Mouse (Mus musculus) cerebellum, adult 8-10 months (tissue): Measurements from ENCODE around the gene Rchy1.
A peak's percentile ranks its signal among the peaks of the same experiment; 100 is the strongest.

Experiments
- DNase-seq: peaks from one replicate; pipeline ENCODE4 v3.0.0; 2022

Rchy1 gene

DNA sequence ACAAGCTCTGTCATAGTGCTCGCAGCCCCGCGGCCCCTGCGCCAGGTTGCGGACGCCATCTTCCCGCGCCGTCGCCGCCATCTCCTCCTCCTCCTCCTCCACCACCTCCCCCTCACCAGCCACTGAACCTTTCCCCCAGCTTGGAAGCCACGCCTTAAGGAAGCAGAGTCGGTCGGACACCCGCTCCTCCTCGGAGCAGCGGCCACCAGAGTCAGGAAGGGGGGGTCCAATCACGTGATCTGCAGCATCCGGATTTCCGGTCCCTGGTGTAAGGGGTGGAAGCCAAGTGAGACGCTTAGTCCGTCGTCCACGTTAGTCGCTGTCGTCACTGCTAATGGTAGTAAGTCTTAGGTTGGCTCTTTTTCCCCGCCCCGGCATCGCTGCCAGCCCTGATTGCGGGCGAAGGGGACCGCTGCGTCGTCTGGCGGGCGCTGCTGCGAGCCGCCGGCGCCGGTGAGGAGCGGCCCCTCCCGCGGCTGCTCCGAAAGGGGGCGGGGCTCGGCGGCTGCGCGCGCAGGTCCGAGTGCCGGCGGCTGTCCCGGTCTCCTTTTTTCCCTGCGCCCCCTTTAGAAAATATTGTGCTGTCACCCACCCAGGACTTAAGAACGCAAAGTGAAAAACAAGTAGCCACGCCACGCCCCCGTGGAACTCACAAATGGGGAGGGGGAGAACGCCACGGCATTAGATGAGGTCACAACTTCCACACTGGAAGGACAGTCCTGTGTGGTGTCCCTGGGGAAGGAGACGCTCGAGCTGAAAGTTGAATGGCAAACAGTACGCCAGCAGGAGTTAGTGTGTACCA lies at the start of gene Rchy1:
Gene Rchy1 (minus strand): TSS at position 430 of the 802 bp plus-strand sequence.
- DNase-seq = peak; percentile 92

DNA sequence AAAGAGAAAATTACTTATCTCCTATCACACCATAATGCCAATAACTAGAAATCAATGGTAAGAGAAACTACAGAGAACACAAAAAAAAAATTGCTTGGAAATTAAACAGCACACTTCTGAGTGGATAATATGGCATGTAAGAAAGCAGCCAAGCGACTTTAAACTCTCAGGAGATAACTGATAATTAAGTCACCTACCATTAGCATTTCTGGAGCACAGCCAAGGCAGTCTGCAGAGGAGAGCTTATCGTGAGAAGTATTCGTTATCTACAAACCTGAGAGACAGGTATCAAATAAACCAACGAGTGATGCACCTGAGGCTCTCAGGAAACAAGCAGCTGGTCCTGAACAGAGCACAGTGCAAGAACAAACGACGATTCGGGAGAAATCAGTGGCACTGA lies 48.9 kb upstream of the Rchy1 start:
- no peak for DNase-seq

DNA sequence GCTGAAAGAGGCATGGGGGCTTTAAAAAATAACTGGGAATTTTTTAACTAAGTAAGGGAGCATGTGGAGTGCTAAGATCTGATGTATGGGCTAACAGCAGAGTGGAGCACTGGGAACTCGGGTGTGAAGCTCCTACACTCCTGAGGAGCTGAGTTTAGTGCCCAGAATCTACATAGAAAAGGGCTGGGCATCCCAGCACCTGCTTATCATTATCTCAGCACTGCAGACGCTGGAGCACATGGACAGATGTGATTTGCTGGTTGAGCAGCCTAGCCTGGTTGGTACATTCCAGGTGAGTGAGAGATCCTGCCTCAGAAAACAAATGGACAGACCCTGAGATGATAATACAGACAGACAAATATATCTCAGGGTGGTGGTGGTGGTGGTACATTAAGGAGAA lies 47.0 kb upstream of the Rchy1 start:
- DNase-seq = no peak

DNA sequence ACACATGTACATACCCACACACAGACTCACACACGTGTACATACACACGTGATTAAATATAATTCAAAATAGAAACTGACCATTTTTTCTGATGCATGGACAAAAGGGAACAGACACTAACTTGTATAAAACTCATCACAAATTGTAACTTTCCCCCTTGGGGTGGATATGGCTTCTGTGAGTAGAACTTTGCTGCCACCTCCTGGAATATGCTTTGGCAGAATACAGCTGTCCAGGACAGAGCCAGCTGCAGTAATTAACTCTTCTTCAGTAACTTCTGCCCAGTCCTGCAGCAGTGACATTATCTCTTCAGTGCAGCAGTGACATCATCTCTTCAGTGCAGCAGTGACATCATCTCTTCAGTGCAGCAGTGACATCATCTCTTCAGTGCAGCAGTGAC lies 40.1 kb upstream of the Rchy1 start:
- no peak for DNase-seq

DNA sequence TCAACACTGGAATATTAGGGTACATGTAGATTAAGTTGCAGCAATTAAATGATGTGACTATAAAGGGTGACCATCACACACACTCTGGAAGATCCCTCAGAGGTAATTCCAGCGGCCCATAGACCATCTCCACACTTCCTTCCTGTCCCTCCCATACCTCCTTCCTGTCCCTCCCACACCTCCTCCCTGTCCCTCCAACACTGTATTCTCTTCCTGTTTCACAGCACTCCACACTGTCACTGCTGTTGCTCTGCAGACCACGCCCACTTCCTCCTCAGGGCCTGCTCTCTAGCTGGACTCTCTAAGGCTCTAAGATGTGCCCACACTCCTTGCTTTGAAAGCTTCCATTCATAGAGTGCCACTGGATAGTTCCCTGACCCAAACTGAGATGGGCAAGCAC lies 37.9 kb upstream of the Rchy1 start:
- no peak for DNase-seq

DNA sequence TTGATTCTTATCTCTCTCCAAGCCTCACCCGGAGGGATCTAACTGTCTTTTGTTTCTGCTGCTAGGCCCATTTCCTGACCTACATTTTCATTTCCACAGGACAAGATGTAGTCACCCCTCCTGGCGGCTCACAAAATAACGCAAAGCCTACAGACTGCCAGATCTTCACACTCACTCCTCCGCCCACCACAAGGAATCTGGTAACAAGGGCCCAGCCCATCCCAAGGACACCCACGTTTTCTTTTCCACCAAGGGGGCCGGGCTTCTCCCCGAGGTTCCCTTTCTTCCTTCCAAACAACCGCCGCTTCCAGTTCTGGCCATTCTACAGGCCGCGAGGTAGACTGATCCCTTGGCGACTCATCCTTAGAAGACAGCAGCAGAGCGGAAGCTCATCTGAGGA lies 31.7 kb upstream of the Rchy1 start:
- no peak for DNase-seq

DNA sequence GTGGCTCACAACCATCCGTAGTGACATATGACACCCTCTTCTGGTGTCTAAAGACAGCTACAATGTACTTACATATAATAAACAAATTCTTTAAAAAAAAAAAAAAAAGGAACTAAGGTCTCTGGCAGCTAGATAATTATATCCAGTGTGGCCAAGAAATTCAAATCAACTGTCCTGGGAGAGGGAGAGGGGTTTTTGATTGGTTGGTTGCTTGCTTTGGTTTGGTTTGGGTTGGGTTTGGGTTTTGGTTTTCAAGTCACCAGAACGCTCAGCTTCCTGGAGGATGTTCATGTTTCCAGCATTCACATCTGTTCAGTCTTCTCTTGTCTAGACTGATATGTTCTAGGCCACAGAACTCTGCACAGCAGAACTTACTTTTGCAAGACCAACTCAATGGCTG lies 30.2 kb upstream of the Rchy1 start:
- DNase-seq = no peak

DNA sequence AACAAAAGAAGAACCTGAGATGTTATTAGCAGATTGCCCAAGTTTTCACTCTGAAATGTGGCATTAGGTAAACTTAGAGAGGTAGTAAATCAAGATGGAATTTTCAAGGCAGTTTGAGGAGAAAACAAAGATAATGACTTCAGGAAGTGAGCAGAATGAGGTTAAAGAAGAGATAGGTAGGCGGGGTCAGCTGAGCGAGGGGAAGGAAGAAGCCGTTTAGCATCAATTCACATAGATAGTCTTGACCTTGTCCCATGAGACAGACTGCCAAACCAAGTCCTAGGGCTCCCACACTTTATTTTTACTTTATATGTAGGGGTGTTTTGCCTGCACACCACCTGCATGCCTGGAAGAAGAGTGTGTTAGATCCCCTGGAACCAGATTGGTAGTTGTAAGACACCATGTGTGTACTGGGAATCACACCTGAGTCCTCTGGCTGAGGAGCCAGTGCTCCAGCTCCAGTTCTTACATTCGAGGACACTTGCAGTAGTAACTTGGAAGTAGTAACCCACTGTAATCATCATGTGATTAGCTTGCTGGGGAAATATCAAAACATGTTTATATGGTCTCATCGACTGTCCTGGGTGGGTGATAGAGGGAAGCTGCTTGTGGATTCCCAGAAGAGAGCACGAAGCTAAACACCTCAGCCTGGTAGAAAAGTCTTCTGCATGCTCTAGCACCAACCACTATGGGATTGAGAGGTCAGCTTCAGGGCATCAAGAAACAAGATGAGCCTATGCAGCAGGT lies 28.5 kb upstream of the Rchy1 start:
- DNase-seq = no peak

DNA sequence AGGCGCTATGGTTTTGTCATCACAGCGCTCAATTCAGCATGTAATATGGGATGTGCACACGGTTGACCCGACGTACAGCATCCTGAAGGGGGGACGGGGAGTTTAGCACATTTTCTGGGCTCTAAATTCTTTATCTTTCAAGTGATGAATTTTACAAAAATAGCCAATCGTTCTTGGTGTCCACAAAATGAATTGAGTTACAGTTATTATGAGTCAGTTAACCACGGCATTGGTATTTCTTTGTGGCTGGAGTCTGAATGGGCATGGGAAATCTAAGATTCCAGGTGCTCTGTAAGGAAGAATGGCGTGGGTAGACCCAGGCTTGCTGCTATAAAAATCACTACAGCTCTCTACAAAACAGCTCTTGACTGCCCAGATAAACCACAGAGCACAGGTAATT lies 26.4 kb upstream of the Rchy1 start:
- no peak for DNase-seq

DNA sequence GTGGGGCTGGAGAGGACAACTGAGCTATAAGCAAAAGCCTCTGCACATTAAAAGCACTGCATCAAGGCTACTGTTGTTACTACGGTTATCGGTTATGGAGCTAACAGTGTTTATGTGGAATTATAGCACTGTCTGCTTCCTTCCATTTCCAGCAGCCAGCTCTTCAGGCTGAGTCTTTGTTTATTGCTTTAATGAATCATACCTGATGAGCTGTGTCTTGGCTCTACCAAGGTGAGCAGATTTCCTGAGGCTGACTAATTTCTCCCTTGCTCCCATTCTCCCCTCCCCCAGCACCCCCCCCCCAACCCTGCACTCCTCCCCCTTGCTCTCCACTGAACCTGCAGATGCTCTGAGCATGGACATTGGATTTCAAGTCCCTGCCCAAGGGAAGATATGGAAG lies 24.9 kb upstream of the Rchy1 start:
- no peak for DNase-seq

DNA sequence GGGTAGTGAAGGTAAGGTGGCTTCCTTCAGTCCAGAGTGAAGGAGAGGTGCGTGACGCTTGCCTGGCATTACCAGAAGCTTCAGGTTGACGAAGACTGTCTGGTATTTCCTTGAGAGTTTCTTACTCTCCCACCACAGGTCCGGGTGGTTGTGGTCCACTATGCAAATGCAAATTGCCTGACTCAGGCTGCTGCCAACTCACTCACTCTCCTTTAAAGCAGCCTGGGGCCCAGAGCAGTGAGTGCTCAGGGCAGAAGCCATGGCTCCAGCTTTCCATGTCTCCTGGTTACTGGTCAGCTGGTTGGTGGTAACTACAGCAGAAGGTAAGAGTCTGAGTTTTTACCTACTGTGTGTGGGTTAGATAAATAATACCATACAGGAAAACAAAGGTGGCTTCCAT lies 24.4 kb upstream of the Rchy1 start, which contains the start of gene Odaph:
Gene Odaph (plus strand): TSS at position 240 of the 400 bp plus-strand sequence.
- no peak for DNase-seq

DNA sequence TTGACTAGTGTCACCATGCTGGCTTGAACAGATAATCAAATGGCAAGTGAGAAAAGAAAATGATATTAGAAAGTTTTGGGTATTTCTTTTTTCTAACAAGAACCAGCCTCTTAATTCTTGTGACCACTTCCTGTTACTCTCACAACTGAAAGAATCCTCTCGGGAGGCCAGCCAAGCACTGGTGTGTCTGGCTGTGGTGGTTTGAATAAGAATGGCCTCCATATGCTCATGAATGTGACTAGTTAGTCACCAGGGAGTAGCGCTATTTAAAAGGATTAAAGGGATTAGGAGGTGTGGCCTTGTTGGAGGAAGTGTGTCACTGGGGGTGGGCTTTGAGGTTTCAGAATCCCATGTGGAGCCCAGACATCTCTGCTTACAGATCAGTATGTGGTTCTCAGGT lies 22.9 kb upstream of the Rchy1 start:
- no peak for DNase-seq

DNA sequence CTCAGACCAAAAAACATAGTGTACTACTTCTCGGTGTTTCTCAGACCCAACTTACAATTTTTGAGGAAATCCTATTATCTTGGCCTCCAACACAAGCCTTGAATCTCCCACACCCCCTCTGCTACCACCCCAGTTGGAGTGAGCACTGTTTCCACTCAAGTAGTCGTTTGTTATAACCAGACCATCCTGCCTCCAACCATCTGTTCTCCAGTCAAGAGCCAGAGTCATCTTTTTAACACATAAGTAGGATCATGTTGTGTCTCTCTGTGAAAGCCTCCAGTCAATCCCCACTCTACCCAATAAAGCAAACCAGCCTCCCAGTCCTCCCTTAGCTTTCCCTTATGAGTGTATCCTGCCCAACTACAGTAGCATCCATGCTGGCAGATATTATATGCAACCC lies 20.6 kb upstream of the Rchy1 start:
- DNase-seq = no peak

DNA sequence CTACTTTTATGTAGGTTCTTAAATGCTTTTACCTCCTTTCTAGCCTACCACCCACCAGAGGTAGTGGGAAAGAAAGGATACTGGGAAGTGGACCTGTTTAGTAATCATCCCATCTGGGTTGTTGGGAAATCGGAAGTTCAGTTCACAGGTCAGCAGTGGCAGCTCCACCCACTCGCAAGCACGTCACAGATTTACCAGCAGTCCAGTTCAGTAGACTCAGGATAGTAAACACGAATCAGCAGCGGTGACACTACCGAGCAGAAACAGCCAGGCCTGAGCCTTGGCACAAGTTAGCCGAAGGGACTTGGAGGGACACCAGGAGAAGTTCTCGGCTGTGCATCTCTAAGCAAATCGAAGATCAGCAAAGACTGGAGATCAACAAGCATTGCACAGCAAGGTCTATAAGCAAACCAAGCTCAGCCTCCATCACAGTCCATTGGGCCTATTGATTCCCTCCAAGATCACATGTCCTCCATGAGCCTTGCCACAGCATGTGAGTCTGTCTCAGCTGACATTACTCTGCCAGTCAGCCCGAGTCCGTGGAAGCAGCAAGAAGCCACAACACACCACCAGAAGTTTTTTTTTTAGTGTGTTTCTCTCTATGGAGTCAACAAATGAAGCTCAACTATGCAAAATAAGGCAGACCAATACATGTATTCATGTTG lies 18.4 kb upstream of the Rchy1 start:
- DNase-seq = no peak

DNA sequence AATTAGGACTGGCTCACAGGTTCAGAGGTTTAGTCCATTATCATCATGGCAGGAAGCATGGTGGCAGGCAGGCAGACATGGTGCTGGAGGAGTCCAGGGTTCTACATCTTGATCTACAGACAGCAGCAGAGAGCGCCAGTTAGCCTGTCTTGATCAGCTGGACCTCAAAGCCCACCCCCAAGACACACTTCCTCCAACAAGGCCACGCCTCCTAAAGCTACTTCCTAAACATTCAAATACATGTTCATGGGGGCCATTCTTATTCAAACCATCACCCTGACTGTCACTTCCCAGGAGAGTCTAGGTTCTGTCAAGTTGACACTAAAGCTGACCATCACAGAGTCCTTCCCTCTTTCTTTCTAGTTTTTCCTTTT lies 14.5 kb upstream of the Rchy1 start:
- no peak for DNase-seq

DNA sequence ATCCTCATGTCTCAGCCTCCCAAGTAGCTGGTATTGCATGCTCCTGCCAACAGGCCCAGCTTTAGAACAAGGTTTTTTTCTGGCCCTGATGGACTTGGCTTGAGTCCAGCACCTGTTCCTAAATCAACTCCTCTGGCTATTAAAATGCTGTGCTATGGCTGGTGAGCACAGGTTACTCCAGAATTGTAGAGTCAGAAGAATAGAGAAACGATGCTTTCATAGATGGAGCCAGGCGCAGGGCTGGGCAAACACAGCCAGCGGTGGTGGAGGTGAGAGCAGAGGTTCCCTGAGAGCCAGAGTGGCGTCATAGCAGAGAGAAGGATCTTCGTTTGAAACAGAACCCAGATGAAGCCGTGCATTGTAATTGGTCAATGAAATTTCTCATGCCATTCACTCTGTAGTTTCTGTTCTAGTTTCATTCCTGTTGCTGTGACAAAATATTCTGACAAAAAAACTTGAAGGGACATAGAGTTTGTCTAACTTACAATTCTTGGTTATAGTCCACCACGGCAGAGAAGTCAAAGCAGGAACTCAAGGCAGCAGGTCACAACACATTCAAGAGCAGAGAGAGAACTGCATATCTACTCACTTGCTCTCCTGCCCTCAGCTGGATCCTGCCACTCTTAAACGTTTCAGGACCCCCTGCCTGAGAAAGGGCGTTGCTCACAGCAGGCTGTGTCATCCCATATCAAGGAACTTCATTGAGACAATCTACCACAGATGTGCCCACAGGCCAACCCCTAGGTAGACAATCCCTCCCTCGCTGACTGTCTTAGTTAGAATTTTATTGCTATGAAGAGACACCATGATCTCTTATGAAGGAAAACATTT lies 13.9 kb upstream of the Rchy1 start:
- DNase-seq = no peak

DNA sequence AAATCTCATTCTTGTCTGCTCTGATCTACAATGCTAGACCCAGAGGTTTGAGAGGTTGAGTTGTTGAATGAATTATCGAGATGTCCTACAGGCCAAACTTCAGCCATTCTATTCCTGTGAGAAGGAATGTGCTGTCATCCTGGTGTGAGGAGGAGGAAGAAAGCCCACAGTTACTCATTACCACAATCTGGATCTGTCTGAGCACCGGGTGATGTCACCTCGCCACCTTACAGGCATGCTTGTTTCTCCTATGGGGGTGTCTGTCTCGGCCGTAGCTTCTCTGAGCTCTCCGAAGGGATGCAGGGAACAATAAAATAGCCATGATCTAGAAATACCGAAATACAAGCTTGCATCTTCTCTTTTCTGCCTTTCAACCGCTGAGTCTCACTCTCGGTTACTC lies 12.9 kb upstream of the Rchy1 start:
- no peak for DNase-seq

DNA sequence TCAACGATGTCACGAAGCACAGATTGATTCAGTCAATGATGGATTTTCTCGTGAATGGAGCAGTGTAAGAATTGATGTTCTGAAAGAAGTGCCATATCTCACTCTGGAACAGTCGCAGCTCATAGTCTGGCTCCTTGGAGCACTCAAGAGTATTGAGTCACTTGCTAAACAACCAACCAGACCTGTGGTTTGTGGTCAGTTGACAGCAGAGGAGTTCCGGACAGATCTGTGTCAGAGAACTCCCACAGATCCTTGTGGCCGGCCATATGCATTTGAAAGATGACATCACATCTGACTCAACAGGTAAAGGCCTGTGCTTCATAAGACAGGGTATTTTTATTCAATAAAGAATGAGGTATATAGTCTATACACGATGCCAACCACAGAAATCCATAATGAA lies 11.1 kb upstream of the Rchy1 start:
- no peak for DNase-seq

DNA sequence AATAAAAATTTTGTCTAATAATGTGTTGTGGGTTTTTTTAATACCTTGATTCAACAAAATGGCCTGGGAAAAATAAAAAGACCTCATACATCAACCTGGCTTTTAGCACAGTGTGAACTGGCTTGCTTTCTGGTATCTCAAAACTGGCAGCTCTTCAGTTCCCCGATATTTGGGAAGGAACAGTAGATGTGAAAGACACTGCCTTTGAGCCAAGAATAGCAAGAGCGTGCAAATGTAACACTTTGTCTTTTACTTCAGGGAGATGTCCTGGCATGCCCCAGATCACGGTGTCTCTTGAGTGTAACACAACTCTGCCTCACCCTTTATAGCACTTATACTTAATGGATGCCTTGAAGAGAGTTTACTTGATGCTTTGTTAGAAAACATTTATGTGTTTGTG lies 9.2 kb upstream of the Rchy1 start:
- no peak for DNase-seq

DNA sequence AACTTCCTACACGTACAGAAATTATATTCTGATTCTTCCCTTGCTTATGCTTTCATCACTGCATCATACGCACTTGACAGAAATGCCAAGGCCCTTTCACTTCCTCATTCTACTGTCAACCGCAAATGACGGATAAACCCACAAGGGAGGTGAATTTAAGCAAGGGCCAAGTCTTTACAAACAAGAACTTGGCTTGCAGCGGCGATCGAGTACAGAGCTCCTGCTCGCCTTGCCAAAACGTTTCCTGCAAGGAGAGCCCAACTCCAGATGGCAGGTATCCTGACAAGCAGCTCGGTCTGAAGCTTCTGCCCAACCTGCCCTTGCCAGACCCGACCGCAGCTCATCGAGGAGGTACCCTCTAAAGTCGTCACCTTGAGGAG lies 619 bp downstream of the Rchy1 start:
- DNase-seq = no peak

DNA sequence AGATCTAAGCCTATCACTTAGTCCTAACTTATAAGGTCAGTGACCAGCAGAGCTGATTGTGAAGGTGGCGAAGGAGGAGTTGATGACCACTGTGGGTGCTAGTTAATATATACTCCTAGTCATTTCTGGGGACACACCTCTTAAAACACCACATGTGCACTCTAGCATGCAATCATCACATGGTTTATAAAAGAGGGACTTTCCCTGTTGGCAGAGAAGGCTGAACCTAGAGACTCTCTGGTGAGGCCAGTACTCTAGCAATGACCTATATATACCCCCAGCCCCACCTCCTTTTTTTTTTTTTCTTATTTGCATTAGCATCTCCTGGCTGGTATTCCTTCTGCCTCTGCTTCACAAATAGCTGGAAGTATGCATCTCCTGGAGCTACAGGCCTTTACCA lies 1.5 kb downstream of the Rchy1 start:
- DNase-seq = no peak

DNA sequence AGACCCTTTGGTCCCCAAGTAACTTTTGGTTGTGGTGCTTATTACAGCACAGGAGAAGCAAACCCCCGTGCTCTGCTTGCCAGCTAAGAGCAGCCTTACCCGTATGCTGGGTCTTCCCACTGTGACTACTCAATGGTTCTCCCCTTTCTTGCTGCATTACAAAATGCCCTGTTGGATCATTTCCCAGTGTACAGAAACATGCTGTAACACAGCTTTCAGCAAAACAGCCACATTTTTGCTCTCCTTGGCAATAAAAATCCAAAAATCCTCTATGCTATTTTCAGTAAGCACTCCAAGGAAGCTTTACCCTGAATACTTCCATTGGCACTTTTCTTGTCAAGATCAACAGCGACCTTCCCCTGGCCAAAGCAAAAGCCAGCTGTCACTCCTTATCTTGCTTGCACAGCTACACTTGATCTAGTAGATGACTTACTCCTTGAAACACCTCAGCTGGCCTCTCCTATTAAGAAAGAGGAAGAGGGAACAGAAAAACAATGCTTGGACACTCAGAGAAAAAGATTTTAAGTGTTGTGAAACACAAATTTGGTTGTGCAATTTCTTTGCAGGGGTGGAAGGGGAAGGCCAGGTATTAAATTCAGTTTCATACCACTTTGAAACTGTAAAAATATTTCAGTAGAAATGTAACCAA lies 2.1 kb downstream of the Rchy1 start:
- DNase-seq = no peak

DNA sequence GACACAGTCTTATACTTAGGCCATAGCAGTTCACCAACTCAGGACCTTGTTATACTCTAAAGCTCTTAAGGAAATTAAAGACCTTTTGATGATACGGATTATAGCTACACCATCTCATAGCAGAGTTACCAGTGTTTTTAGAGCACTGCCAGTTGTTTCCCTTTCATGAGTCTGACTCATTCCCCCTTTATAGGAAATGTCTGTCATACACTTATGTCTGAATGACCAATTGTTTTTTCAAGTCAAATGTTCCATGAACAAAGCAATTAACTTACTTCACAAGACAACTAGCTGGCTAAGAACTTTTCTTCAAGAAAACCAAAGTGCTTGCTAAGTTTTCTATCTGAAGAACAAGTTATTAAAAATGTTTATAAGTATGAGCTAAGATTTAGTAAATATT lies 2.9 kb downstream of the Rchy1 start:
- no peak for DNase-seq
